Mouse (Mus musculus) liver, embryonic 14.5 days (tissue): ENCODE measurements around the gene Krtap6-5. TPM values are rescaled to one million over a fixed set of nuclear protein-coding genes. Genes with fewer than 3 reads are reported as not detected.
"Not testable (repeated sequence)": the region's sequence is repeated elsewhere in the genome, so short reads cannot be mapped to it uniquely, and the experiment has no call there.

ENCODE experiments used
- ATAC-seq: fragments of 200-750 bp; cut with Nextera tagmentation; 2 replicates; pipeline ENCODE4 v1.8.0; 2017; ENCODE audit warnings: moderate number of reproducible peaks, mild to moderate bottlenecking, moderate library complexity; ENCODE audit not compliant: insufficient read depth
- DNase-seq, 3 experiments: peaks; one replicate each; pipeline ENCODE4 v3.0.0-alpha.2; 2012 to 2013; ENCODE audit warnings: low read depth in 3 of 3, low spot score in 3 of 3
- H3K27ac ChIP-seq: fragments of 300-500 bp; sonication (generic); 2 replicates; pipeline ENCODE4 v1.5.1; 2014; ENCODE audit warnings: moderate library complexity, mild to moderate bottlenecking, control low read depth, inconsistent platforms
- H3K27me3 ChIP-seq: fragments of 300-500 bp; sonication (generic); 2 replicates; pipeline ENCODE4 v1.6.1; 2014; ENCODE audit warnings: mild to moderate bottlenecking, low read length, moderate library complexity; ENCODE audit not compliant: control insufficient read depth, insufficient read depth
- H3K36me3 ChIP-seq: fragments of 300-500 bp; sonication (generic); replicated peaks from 2 replicates; pipeline ENCODE4 v1.6.1; 2014; ENCODE audit warnings: low read depth; ENCODE audit not compliant: control insufficient read depth, insufficient read depth
- H3K4me1 ChIP-seq, 2 experiments: fragments of 200-500 bp in 1 of 2; fragments of 300-500 bp in 1 of 2; sonication (generic) in 1 of 2; replicated peaks; 2 replicates each; pipeline ENCODE4 v1.6.1; 2012 to 2014; ENCODE audit warnings: antibody characterized with exemption in 1 of 2, inconsistent platforms in 1 of 2, low read length in 1 of 2; ENCODE audit not compliant: control insufficient read depth in 2 of 2, insufficient read depth in 2 of 2
- H3K4me2 ChIP-seq: fragments of 300-500 bp; sonication (generic); 2 replicates; pipeline ENCODE4 v1.6.1; 2014; ENCODE audit warnings: low read depth, mild to moderate bottlenecking, control low read depth, moderate library complexity
- H3K4me3 ChIP-seq, 2 experiments: fragments of 200-500 bp in 1 of 2; fragments of 300-500 bp in 1 of 2; sonication (generic) in 1 of 2; 2 replicates each; pipeline ENCODE4 v1.5.1; 2012 to 2014; ENCODE audit warnings: low read depth in 2 of 2, low read length in 2 of 2, mild to moderate bottlenecking in 2 of 2, control low read depth in 1 of 2, inconsistent platforms in 1 of 2, moderate library complexity in 1 of 2; ENCODE audit not compliant: insufficient read depth in 1 of 2
- H3K9ac ChIP-seq: fragments of 300-500 bp; sonication (generic); replicated peaks from 2 replicates; pipeline ENCODE4 v1.6.1; 2014; ENCODE audit warnings: mild to moderate bottlenecking, control low read depth, moderate library complexity
- H3K9me3 ChIP-seq: fragments of 300-500 bp; sonication (generic); 2 replicates; pipeline ENCODE4 v1.6.1; 2016; ENCODE audit warnings: low read length, mixed read lengths; ENCODE audit not compliant: control insufficient read depth
- CTCF ChIP-seq: IDR thresholded peaks from 2 replicates; pipeline ENCODE4 v1.5.1; 2016; ENCODE audit warnings: antibody characterized with exemption, low read depth, control low read depth
- EP300 ChIP-seq: IDR thresholded peaks from 2 replicates; pipeline ENCODE4 v1.6.1; 2016; ENCODE audit warnings: antibody characterized with exemption, low read depth
- WGBS: fragments of 180-500 bp; shearing (Covaris S2); extraction: QIAGEN DNeasy Blood & Tissue Kit; methylation state at CpG from one replicate; pipeline ENCODE4 v1.1.7; 2014; ENCODE audit not compliant: insufficient replicate concordance; 5-methylcytosine and 5-hydroxymethylcytosine counted together
- polyA plus RNA-seq, 2 experiments: library from polyadenylated mRNA; depleted of rRNA in 1 of 2; stranded (reverse) in 1 of 2; unstranded in 1 of 2; fragments of >200 nt; fragmentation: Nextera tagmentation in 1 of 2; extraction: Ambion mirVana in 1 of 2; gene quantifications; 2 replicates each; pipeline versions ENCODE4 v1.2.1 to v1.2.3; 2012 to 2014

Krtap6-5 gene
- polyA plus RNA-seq (2012; rRNA removed) (not detected in 2 replicates), polyA plus RNA-seq (2014; fragmentation: Nextera tagmentation; extraction: Ambion mirVana) (not detected in 2 replicates)

DNA sequence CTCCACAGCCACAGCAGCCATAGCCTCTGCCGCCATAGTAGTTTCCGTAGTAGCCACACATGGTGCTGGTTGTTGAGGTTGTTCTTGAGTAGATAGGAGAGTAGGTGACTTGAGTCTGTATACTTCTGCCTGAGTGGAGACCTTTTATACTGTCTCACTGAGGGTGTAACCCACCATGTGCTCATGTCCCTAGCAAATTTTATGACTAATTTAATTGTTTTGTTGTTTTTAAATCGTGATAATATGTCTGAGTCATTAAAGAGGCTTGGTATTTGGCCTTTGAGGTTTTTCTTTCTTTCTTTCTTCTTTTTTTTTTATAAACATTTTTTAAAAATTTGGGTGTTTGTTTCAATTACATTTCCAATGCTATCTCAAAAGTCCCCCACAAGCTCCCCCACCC, at the start of gene Krtap6-5:
Gene Krtap6-5, minus strand, starts transcription at position 101 of the 400 bp plus-strand sequence.
- H3K4me2 ChIP-seq: no peak within 1 kb of the TSS
- no peaks in the 10 kb centered on the region for H3K9me3 ChIP-seq
- no peaks in the 10 kb centered on the region for H3K4me1 ChIP-seq
- WGBS: 67% methylated on average over 3 of the region's 3 CpGs
- no peak for TF ChIP-seq EP300
- TF ChIP-seq CTCF: no peak
- H3K27me3 ChIP-seq: no peaks in the 10 kb centered on the region
- no peak within 1 kb of the TSS for H3K4me3 ChIP-seq
- DNase-seq (no peak), ATAC-seq (no peak)
- no peaks in the 10 kb centered on the region for H3K36me3 ChIP-seq
- H3K27ac ChIP-seq: no peak within 1 kb of the TSS
- H3K9ac ChIP-seq: no peak within 1 kb of the TSS

DNA sequence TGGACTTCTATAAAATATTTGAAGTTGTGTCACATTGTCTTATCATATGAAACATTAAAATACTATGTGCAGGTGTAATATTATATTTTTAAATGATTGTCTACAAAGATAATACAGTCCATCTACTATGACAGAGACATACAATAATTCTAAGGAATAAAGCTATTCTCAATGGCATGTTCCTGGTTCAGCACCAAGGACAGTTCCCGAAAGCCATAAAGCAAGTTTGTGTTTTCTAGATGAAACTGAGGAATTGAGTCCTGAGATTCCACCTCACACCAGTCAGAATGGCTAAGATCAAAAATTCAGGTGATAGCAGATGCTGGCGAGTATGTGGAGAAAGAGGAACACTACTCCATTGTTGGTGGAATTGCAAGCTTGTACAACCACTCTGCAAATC, 23.4 kb upstream of the Krtap6-5 start:
- H3K27me3 ChIP-seq, H3K9ac ChIP-seq, H3K27ac ChIP-seq, H3K36me3 ChIP-seq, H3K9me3 ChIP-seq, H3K4me3 ChIP-seq, ATAC-seq, H3K4me1 ChIP-seq, DNase-seq, H3K4me2 ChIP-seq: not testable (repeated sequence)
- 31% methylated on average over 2 of the region's 2 CpGs for WGBS

DNA sequence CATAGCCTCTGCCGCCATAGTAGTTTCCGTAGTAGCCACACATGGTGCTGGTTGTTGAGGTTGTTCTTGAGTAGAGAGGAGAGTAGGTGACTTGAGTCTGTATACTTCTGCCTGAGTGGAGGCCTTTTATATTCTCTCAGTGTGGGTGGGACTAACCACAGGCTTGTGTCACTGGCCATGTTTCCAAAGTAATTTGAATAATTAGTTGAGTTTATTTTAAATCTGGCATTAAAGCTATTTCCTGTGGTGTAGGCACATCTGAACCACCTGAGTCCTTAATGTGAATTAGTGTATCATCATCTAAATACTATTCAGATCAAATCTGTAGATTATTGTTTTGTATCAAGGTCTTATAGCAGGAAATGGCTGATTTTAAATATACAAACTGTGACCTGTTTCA, 16.2 kb upstream of the Krtap6-5 start, which contains the start of gene 1110025L11Rik:
Gene 1110025L11Rik, minus strand, starts transcription at position 101 of the 400 bp plus-strand sequence.
- not testable (repeated sequence) for H3K36me3 ChIP-seq, H3K9ac ChIP-seq, DNase-seq, ATAC-seq, H3K27ac ChIP-seq, H3K4me2 ChIP-seq, H3K27me3 ChIP-seq, H3K4me1 ChIP-seq, H3K9me3 ChIP-seq, H3K4me3 ChIP-seq
- WGBS: no CpG with 5 or more reads among the region's 2 CpGs

DNA sequence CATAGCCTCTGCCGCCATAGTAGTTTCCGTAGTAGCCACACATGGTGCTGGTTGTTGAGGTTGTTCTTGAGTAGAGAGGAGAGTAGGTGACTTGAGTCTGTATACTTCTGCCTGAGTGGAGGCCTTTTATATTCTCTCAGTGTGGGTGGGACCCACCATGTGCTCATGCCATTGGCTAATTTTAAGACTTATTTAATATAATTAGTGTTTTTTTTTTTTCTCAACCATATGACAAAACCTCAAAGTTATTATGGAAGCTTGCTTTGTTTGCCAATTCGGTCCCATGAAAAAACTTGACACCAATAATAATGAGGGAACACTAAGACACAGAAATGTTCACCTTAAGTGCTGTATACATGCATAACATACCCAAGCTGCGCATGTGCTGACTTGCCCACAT, 6.3 kb downstream of the Krtap6-5 start, which contains the start of gene Gm10228:
Gene Gm10228, minus strand, starts transcription at position 101 of the 400 bp plus-strand sequence.
- DNase-seq, H3K4me3 ChIP-seq, H3K27ac ChIP-seq, H3K4me2 ChIP-seq, ATAC-seq, H3K27me3 ChIP-seq, H3K4me1 ChIP-seq, H3K9me3 ChIP-seq, H3K9ac ChIP-seq, H3K36me3 ChIP-seq: not testable (repeated sequence)
- 59% methylated on average over 2 of the region's 4 CpGs for WGBS

DNA sequence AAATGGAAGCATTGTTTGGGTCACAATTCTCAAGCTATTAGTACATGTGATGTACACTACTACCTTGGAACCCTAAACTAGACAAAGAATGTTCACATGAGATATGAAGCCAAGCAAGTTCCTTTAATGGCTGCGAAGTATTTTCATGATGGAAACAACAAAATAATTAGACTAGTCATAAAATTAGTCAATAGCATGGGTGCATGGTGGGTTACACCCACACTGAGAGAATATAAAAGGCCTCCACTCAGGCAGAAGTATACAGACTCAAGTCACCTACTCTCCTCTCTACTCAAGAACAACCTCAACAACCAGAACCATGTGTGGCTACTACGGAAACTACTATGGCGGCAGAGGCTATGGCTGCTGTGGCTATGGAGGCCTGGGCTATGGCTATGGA, 16.3 kb downstream of the Krtap6-5 start, which contains the start of gene Krtap6-1:
Gene Krtap6-1, plus strand, starts transcription at position 301 of the 400 bp plus-strand sequence.
- WGBS: 72% methylated on average over 3 of the region's 3 CpGs

GRCm38 (mm10) chr16:89014984-89015383, 32.7 kb downstream of the Krtap6-5 start, which contains the start of gene Gm10229:
Gene Gm10229, plus strand, starts transcription at chr16:89015284.
- 42% methylated on average over 1 of the region's 3 CpGs for WGBS
- H3K36me3 ChIP-seq, H3K4me1 ChIP-seq, H3K4me2 ChIP-seq, H3K9me3 ChIP-seq, H3K9ac ChIP-seq, H3K27ac ChIP-seq, H3K4me3 ChIP-seq, DNase-seq, ATAC-seq, H3K27me3 ChIP-seq: not testable (repeated sequence)

More for the DNA sequence above, 16.3 kb downstream of the Krtap6-5 start, which contains the start of gene Krtap6-1:
- not testable (repeated sequence) for ATAC-seq, H3K9me3 ChIP-seq, H3K9ac ChIP-seq, H3K4me3 ChIP-seq, DNase-seq, H3K27ac ChIP-seq, H3K4me2 ChIP-seq, H3K27me3 ChIP-seq, H3K4me1 ChIP-seq, H3K36me3 ChIP-seq
